Mouse (Mus musculus) bone marrow macrophage, adult 2 months (primary cell): ENCODE data around the gene Cbwd1. TPM values are rescaled to one million over a fixed set of nuclear protein-coding genes. Genes with fewer than 3 reads are reported as not detected.
"Not testable (repeated sequence)": the region's sequence is repeated elsewhere in the genome, so short reads cannot be mapped to it uniquely, and the experiment has no call there.

Source experiments
- H3K27ac ChIP-seq: 2 replicates; pipeline ENCODE4 v1.5.1; 2012; ENCODE audit warnings: low read depth, low read length; ENCODE audit not compliant: insufficient read depth
- H3K4me1 ChIP-seq: 2 replicates; pipeline ENCODE4 v1.6.1; 2012; ENCODE audit warnings: low read length; ENCODE audit not compliant: control insufficient read depth, insufficient read depth
- H3K4me3 ChIP-seq: 2 replicates; pipeline ENCODE4 v1.5.1; 2012; ENCODE audit warnings: mild to moderate bottlenecking, low read length, moderate library complexity; ENCODE audit not compliant: insufficient read depth
- CTCF ChIP-seq: IDR thresholded peaks from 2 replicates; pipeline ENCODE4 v1.5.1; 2012; ENCODE audit warnings: low read depth, mild to moderate bottlenecking, low read length, moderate library complexity
- POLR2A ChIP-seq: IDR thresholded peaks from 2 replicates; pipeline ENCODE4 v1.6.1; 2012; ENCODE audit warnings: mild to moderate bottlenecking, low read depth, low read length, borderline replicate concordance
- polyA plus RNA-seq: library from polyadenylated mRNA; stranded (reverse); fragments of >200 nt; gene quantifications from 2 replicates; pipeline ENCODE4 v1.2.4, GENCODE M21; 2012; ENCODE audit not compliant: missing spikeins, insufficient read depth, insufficient read length

Cbwd1 gene
- polyA plus RNA-seq, 1 experiment: 7.2 TPM

DNA sequence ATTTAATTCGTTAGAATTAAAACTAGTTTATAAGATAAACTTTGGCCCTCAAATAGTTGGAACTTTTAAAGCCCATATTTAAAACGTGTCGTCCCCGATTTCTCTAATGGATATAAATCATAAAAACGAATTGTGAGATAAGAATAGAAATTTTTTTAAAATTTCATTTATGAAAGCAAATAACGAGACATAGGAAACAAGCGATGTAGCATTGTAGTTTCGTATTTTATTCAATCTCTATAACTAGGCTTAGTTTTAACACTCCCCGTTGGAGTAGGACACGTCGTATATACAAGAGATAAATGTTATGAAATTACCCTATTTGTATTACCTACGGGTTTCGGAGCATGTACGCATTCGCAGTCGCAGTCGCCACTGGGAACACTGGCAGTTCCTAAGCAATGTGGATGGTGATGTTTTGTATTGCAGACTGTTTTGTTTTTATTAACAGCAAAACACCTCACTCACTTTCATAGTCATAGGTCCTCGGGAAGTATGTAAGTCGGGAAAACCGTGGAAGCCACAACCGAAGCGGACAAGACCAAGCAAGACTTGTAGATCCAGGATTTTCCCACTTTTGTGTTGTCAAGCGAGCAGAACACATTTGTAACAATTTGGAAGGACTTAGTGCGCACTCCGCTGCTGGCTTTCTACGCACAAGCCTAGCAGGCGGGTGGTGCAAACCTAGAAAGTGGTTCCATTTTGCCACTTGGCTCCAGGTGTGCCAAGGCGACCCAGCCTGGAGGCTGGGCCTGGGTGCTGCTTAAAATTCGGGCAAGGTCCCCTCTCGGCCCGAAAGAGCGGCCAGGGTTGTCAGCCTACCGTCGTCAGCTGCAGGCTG lies 62.5 kb downstream of the Cbwd1 start:
- H3K4me3 ChIP-seq: no peak overlapping the region
- H3K27ac ChIP-seq: no peak overlapping the region
- TF ChIP-seq POLR2A (no peak), CTCF (no peak)
- no peaks in the 10 kb centered on the region for H3K4me1 ChIP-seq

GRCm38 (mm10) chr19:24897896-24898736 lies 63.3 kb downstream of the Cbwd1 start:
- Histone ChIP-seq H3K27ac (no peak overlapping the region), H3K4me3 (no peak overlapping the region), H3K4me1 (no peaks in the 10 kb centered on the region)
- TF ChIP-seq CTCF (no peak), POLR2A (no peak)

- no peak overlapping the region for H3K27ac ChIP-seq
These were observed 64.2 kb downstream of the Cbwd1 start for GRCm38 (mm10) chr19:24897006-24897895.

DNA sequence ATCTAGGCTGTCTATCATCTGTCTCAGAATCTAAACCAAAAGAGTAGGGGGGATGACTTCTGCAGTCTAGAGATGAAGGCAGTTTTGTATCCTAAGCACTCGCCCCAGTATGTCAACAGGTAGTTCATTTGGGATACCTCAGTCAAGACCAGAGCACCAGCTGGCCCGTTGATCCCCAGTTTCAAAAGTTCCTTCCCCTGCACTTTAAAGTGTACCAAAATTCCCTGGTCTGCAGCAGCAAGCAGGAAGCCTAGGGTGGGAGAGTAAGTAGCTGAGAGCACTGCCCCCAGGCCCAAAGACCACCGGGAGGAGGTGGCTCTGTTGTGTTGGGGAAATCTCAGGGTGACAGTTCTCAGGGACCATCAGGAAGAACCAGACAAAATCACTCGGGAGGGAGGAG lies 64.9 kb downstream of the Cbwd1 start:
- Histone ChIP-seq H3K27ac (no peak overlapping the region), H3K4me3 (no peak overlapping the region), H3K4me1 (no peaks in the 10 kb centered on the region)
- TF ChIP-seq CTCF (no peak), POLR2A (no peak)

More at GRCm38 (mm10) chr19:24897006-24897895, 64.2 kb downstream of the Cbwd1 start:
- H3K4me3 ChIP-seq: no peak overlapping the region
- H3K4me1 ChIP-seq: no peaks in the 10 kb centered on the region
- TF ChIP-seq POLR2A (no peak), CTCF (no peak)

DNA sequence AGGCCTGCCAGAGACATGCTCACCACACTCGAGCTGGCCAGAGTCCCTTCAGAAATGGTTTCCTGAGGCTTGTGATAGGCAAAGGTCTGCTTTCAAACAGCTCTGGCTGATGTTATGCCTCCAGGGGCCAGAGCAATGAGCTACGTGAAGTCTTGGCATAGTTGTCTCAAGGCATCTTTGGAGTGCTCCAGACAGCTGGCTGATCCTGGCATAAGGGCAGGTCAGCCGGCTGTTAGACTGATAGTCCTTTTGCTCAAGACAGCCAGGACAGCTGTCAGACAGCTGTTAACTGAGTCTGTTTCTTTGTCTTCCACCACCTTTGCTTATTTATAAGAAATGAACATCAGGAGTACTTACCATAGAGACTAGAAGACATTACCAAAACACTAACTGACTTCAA lies 74.5 kb downstream of the Cbwd1 start:
- H3K27ac ChIP-seq: no peak overlapping the region
- no peak for TF ChIP-seq CTCF
- no peak for TF ChIP-seq POLR2A
- no peak overlapping the region for H3K4me3 ChIP-seq
- no peaks in the 10 kb centered on the region for H3K4me1 ChIP-seq

- Histone ChIP-seq H3K4me1 (no peaks in the 10 kb centered on the region), H3K27ac (no peak overlapping the region), H3K4me3 (no peak overlapping the region)
- no peak for TF ChIP-seq POLR2A
- TF ChIP-seq CTCF: peak; percentile 53
These were observed 75.9 kb downstream of the Cbwd1 start for GRCm38 (mm10) chr19:24885504-24885903.

DNA sequence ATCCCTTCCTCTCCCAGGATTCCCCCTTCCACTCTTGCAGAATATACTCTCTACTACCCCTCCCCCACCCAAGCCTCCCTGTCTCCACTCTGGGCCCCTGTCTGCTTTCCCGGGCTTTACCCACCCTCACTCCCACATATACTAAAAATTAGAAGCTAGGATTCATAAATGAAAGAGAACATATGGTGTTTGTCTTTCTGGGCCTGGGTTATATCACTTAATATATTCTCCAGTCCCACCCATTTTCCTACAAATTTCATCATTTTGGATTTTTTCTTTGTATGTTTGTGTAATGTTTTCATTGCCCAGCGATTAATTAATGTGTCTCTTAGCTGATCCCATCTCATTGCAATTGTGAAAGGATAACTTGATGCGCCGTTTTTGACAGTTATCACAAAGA lies 80.2 kb downstream of the Cbwd1 start:
- H3K4me1 ChIP-seq: no peaks in the 10 kb centered on the region
- TF ChIP-seq CTCF: no peak
- no peak for TF ChIP-seq POLR2A
- H3K4me3 ChIP-seq: no peak overlapping the region

DNA sequence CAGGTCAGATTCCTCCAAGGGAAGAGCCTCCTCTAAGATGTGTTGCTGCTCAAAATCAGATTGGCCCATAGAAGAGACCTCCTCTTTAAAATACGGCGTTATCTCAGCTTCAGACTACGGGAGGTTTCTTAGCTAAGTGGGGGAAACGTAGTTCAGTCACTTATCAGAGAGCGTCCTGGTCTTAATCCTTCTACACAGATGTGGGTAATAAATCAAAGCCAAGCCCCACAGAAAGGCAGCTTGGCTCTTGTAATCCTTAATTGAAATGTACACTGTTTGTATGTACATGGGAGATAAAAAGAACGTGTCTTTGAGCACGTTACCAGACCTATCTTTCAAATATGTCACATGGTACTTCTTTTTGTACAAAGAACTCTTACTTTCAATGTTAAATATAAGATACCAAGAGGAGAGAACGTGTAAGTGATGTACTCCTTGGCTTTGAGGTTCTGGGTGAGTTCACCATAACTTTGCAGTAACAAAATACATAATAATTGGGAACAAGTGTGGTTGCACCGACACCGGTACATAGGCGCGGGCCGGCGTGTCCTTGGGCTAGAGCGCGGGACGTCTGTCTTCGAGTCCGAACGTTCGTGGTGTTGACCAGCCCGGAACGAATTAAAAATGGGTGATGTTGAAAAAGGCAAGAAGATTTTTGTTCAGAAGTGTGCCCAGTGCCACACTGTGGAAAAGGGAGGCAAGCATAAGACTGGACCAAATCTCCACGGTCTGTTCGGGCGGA lies 86.1 kb downstream of the Cbwd1 start, which contains the start of gene Gm10053:
Gm10053 (plus strand) TSS at position 558 of the 742 bp plus-strand sequence.
- not testable (repeated sequence) for H3K27ac ChIP-seq, H3K4me1 ChIP-seq, H3K4me3 ChIP-seq

More for the DNA sequence above, 80.2 kb downstream of the Cbwd1 start:
- no peak overlapping the region for H3K27ac ChIP-seq

DNA sequence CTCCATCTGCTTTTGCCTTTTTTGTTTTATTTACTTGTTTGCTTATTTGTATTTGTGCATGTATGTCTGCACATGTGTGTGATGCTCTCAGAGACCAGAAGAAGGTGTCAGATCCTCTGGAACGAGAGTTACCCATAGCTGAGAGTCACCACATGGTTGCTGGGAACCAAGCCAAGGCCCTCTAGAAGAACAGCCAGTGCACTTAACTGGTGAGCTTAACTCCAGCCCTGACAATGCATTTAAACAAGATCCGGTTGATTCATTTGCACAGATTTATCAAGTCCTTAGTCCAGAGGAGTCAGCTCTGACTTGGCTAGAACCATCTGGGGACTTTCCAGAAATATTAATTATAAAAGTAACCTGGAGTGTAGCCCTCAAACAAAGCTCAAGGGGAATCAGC lies 87.5 kb downstream of the Cbwd1 start:
- H3K4me3 ChIP-seq: no peak overlapping the region
- no peaks in the 10 kb centered on the region for H3K4me1 ChIP-seq
- TF ChIP-seq CTCF (no peak), POLR2A (no peak)
- H3K27ac ChIP-seq: no peak overlapping the region
